Mouse (Mus musculus) thymus, postnatal 4 days (tissue): ENCODE data around the gene Slco4c1.

Source experiments
- DNase-seq: peaks from one replicate; pipeline ENCODE4 v3.0.0; 2021

Gene Slco4c1

DNA sequence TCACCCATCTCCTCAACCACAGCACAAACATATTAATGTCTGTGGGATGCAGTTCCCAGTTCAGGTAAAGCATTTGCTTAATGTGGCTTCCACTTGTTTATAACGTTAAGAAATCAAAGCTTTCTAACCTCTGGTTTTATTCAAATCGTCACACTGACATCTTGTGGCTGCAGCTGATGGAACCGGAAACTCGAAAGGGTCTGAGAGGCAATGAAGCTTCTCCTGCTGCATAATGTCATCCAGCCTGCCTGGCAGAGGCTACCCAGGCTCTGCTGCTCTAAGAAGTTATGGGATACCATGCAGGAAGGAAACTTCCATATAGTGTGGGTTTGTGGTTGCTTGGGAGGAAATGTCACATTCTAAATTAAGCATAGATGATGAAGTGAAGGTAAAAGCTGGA is 103.7 kb downstream of the Slco4c1 start:
- peak; percentile 9 for DNase-seq

DNA sequence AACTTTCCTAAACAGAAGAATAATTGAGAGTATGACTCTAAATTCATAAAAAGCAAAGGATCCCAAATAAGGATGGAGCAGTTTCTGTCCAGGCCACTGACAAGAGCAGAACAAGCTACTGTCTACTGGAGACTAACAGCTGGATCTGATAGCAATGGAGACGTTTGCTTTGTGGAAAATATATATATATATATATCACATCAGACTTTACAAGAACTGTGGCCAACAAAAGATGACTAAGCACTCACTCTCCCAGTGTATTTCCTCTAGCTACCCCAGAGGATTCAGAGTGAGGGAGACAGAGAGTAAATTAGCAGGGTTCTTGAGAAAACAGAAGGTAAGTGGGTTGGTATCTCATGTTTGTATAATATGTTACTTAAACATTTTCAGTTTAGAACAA is 105.4 kb downstream of the Slco4c1 start:
- no peak for DNase-seq
